Mouse (Mus musculus): ENCODE results near the gene Usp9x. TPM values are rescaled to one million over a fixed set of nuclear protein-coding genes. Genes with fewer than 3 reads are reported as not detected.

Gene Usp9x
- total and polyA plus RNA-seq, 3 experiments, result 56.3 to 64.5 (median 62.8) TPM

- Histone ChIP-seq H3K79me2 (replicated peaks; ENCODE audit: control insufficient read depth, extremely low read depth, insufficient read depth, poor library complexity, severe bottlenecking) (no peaks in the 10 kb centered on the region), H3K4me1 (ENCODE audit: control insufficient read depth in 1 of 2, insufficient read depth in 2 of 2) (peaks cover 0 to 6% of the 10 kb centered on the region in 2 experiments; a peak in 2 of 4 replicates), H3K4me2 (ENCODE audit: insufficient read depth, low read depth, poor library complexity, severe bottlenecking) (no peak overlapping the region), H3K27ac (ENCODE audit: insufficient read depth, low read depth) (no peak overlapping the region), H3K9ac (ENCODE audit: insufficient read depth, low read depth) (no peak overlapping the region), H3K27me3 (replicated peaks) (no peaks in the 10 kb centered on the region), H3K4me3 (replicated peaks in 1 of 3; ENCODE audit: low read depth in 2 of 3, low read length in 2 of 3, poor library complexity in 1 of 3) (no peak overlapping the region), H3K36me3 (replicated peaks in 1 of 2; ENCODE audit: control insufficient read depth in 1 of 2, insufficient read depth in 1 of 2, low read length in 1 of 2) (peaks cover 0 to 7% of the 10 kb centered on the region in 2 experiments), H3K9me3 (replicated peaks; ENCODE audit: low read length) (no peaks in the 10 kb centered on the region)
- no peak for DNase-seq (ENCODE audit: extremely low read depth)
- in situ Hi-C loops (cut with MboI; ENCODE audit: low pct_ligation_motif_present, low pct_unique_long_range_greater_than_20kb, low sequenced_read_pairs) (no loop called here), dilution Hi-C loops (cut with MboI; ENCODE audit: extremely low pct_ligation_motif_present, extremely low pct_unique_long_range_greater_than_20kb, low sequenced_read_pairs) (no loop called here)
- no peak for TF ChIP-seq HCFC1 (IDR thresholded peaks at IDR 0.05; ENCODE audit: low read depth, low read length)
These were observed 24.3 kb upstream of the Usp9x start for GRCm38 (mm10) chrX:13046893-13047435.

- in situ Hi-C loops (cut with MboI; ENCODE audit: low pct_ligation_motif_present, low pct_unique_long_range_greater_than_20kb, low sequenced_read_pairs), result no loop called here
- TF ChIP-seq USF1 (IDR thresholded peaks at IDR 0.05; ENCODE audit: low read depth, low read length), result no peak
- H3K79me2 ChIP-seq (replicated peaks; ENCODE audit: control insufficient read depth, extremely low read depth, insufficient read depth, poor library complexity, severe bottlenecking), result no peaks in the 10 kb centered on the region
- no peak overlapping the region for H3K4me3 ChIP-seq (replicated peaks in 1 of 3; ENCODE audit: low read depth in 2 of 3, low read length in 2 of 3, poor library complexity in 1 of 3)
- DNase-seq (ENCODE audit: extremely low read depth), result no peak
- H3K36me3 ChIP-seq (replicated peaks in 1 of 2; ENCODE audit: control insufficient read depth in 1 of 2, insufficient read depth in 1 of 2, low read length in 1 of 2), result peaks cover 0 to 7% of the 10 kb centered on the region in 2 experiments
- H3K9me3 ChIP-seq (replicated peaks; ENCODE audit: low read length), result no peaks in the 10 kb centered on the region
- no peak overlapping the region for H3K4me2 ChIP-seq (ENCODE audit: insufficient read depth, low read depth, poor library complexity, severe bottlenecking)
- dilution Hi-C loops (cut with MboI; ENCODE audit: extremely low pct_ligation_motif_present, extremely low pct_unique_long_range_greater_than_20kb, low sequenced_read_pairs), result no loop called here
- peaks cover 0 to 6% of the 10 kb centered on the region in 2 experiments; a peak in 2 of 4 replicates for H3K4me1 ChIP-seq (ENCODE audit: control insufficient read depth in 1 of 2, insufficient read depth in 2 of 2)
- no peak overlapping the region for H3K9ac ChIP-seq (ENCODE audit: insufficient read depth, low read depth)
- H3K27me3 ChIP-seq (replicated peaks), result no peaks in the 10 kb centered on the region
- H3K27ac ChIP-seq (ENCODE audit: insufficient read depth, low read depth), result no peak overlapping the region
These were observed 23.5 kb upstream of the Usp9x start for GRCm38 (mm10) chrX:13047631-13048345.

- no peak for DNase-seq (ENCODE audit: extremely low read depth)
- dilution Hi-C loops (cut with MboI; ENCODE audit: extremely low pct_ligation_motif_present, extremely low pct_unique_long_range_greater_than_20kb, low sequenced_read_pairs), result no loop called here
These were observed 16.7 kb upstream of the Usp9x start for GRCm38 (mm10) chrX:13054612-13055011.

More at GRCm38 (mm10) chrX:13054612-13055011, 16.7 kb upstream of the Usp9x start:
- TF ChIP-seq CTCF (conservative IDR thresholded peaks at IDR 0.05 in 1 of 2, IDR thresholded peaks at IDR 0.05 in 1 of 2; ENCODE audit: low read depth in 2 of 2, low read length in 2 of 2), result no peak
- TF ChIP-seq JUN (IDR thresholded peaks at IDR 0.05; ENCODE audit: insufficient read depth, low read depth, low read length), result no peak
- no peak for TF ChIP-seq E2F4 (IDR thresholded peaks at IDR 0.05; ENCODE audit: insufficient replicate concordance, low read depth, low read length)
- no peak for TF ChIP-seq CHD1 (IDR thresholded peaks at IDR 0.05; ENCODE audit: low read depth, low read length)
- TF ChIP-seq TBP (conservative IDR thresholded peaks at IDR 0.05; ENCODE audit: low read depth, low read length), result no peak
- no peak for TF ChIP-seq ZC3H11A (IDR thresholded peaks at IDR 0.05; ENCODE audit: low read depth, low read length)
- TF ChIP-seq SMC3 (IDR thresholded peaks at IDR 0.05; ENCODE audit: low read depth, low read length), result no peak
- TF ChIP-seq IRF4 (IDR thresholded peaks at IDR 0.05; ENCODE audit: low read depth, low read length), result no peak
- TF ChIP-seq ZMIZ1 (IDR thresholded peaks at IDR 0.05; ENCODE audit: low read depth, low read length), result no peak
- TF ChIP-seq EP300 (IDR thresholded peaks at IDR 0.05; ENCODE audit: low read length), result no peak
- no peak for TF ChIP-seq BHLHE40 (IDR thresholded peaks at IDR 0.05; ENCODE audit: low read depth, low read length)
- no peak for TF ChIP-seq MAFK (IDR thresholded peaks at IDR 0.05; ENCODE audit: insufficient replicate concordance, low read length)
- no peaks in the 10 kb centered on the region for H3K79me2 ChIP-seq (replicated peaks; ENCODE audit: control insufficient read depth, extremely low read depth, insufficient read depth, poor library complexity, severe bottlenecking)
- in situ Hi-C loops (cut with MboI; ENCODE audit: low pct_ligation_motif_present, low pct_unique_long_range_greater_than_20kb, low sequenced_read_pairs), result no loop called here
- H3K9me3 ChIP-seq (replicated peaks; ENCODE audit: low read length), result no peaks in the 10 kb centered on the region
- no peak overlapping the region for H3K4me2 ChIP-seq (ENCODE audit: insufficient read depth, low read depth, poor library complexity, severe bottlenecking)
- no peaks in the 10 kb centered on the region for H3K27me3 ChIP-seq (replicated peaks)
- peaks cover 0 to 14% of the 10 kb centered on the region in 2 experiments for H3K36me3 ChIP-seq (replicated peaks in 1 of 2; ENCODE audit: control insufficient read depth in 1 of 2, insufficient read depth in 1 of 2, low read length in 1 of 2)
- H3K4me3 ChIP-seq (replicated peaks in 1 of 3; ENCODE audit: low read depth in 2 of 3, low read length in 2 of 3, poor library complexity in 1 of 3), result no peak overlapping the region
- H3K9ac ChIP-seq (ENCODE audit: insufficient read depth, low read depth), result no peak overlapping the region
- no peak overlapping the region for H3K27ac ChIP-seq (ENCODE audit: insufficient read depth, low read depth)
- H3K4me1 ChIP-seq (ENCODE audit: control insufficient read depth in 1 of 2, insufficient read depth in 2 of 2), result no peaks in the 10 kb centered on the region

Measured in CH12.LX (cell line).